Mouse (Mus musculus) spleen, postnatal 14 days (tissue): Measurements from ENCODE around the gene Ythdf1.

Source experiments
- DNase-seq, 2 experiments: peaks; one replicate each; pipeline ENCODE4 v3.0.0; 2021 to 2022; ENCODE audit warnings: low spot score in 2 of 2

Gene Ythdf1

DNA sequence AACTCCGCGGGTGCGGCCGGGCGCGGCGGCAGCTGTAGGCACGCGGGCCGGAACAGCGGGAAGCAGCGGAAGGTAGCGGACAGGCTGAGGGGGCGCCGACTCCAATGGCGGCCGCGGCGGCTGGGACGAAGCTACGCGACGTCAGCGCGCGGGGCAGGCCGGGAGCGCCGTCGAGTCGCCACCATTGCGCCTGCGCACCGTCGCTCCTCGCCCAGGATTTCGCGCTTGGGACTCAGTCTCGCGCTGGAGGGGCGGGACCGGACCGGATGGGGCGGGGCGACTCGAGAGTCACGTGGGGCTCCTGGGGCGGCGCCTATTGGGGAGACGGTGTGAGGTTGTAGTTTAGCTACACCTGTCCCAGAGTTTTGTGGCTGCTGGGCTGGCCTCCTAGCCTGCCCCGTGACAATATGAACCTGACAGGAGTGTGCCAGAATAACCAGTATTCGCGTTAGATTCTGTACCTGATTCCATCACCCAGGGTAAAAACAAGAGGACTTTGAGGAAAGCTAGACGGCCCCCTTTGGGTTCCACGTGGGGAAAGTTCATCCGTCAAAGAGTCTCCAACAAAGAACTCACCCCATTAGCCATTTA lies at the start of gene Ythdf1:
Gene Ythdf1 (minus strand): TSS at position 140 of the 591 bp plus-strand sequence.
- DNase-seq, result peak; percentile 98 to 99

DNA sequence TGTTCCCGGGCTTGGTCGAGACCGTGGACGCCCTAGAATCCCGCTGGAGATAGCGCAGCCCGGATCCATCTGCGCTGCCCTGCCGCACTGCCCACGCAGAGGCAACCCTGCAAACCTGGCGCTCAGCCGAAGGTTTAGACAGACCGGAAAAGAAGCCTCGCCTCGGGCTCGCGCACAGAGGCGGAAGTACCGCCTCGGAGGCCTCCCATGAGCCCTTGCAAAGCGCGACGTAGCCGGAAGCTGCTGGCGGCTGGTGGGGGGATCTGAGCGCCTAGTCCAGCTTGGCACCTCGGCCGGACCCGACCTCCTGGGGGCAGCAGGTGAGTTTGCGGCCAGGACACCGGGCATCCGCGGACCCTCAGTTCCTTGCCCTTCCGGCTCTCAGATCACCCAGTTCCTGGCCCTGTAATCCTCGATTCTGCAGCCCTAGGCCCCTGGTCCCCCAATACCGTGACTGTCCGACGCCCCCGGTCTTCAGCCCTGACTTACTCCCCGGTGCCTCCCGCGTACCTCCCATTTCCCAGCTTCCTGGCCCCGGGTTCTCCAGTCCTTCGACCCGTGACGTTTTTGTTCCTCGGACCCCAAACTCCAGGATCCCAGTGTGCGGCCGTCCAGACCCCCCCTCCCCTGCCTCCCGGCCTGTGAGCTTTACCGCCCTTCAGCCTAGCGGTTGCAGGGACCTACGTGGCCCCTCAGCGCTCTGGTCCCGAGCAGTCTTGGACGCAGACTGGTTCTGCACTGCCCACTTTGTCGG lies 46.4 kb upstream of the Ythdf1 start, which contains the start of gene Arfgap1:
Gene Arfgap1 (plus strand): TSS at position 216 of the 754 bp plus-strand sequence.
- peak; percentile 77 to 81 for DNase-seq

DNA sequence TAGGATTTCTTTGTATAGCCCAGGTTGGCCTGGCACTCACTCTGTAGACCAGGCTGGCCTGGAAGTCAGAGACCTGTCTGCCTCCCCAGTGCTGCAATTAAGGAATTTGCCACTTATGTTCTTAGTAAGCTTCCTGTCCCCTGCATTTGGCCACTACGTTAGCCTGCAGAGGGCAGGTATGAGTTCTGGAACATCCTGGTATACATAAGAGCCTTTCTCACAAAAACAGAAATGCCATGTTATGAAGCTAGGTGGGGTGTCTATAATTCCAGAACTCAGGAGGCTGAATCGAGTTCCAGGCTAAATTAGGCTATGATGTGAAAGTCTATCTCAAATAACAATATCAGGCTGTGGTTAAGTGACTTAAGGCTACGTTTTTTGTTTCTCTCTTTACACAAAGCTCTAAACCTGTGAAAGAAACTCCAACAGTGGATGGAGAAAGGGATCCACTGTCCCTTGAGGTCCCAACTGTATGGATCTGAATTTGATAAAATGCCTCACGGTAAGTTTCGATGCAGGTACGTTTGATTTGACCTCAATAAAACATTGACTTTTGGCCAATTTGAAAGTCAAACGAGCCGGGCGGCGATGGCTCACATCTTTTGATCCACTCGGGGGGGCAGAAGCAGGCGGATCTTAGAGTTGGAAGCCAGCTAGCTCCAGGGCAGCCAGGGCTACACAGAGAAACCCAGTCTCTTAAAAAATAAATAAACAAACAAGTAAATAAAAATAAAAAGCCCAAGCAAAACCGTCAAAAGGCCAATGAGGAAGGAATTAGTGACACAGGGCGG lies 45.5 kb upstream of the Ythdf1 start:
- DNase-seq, result no peak

DNA sequence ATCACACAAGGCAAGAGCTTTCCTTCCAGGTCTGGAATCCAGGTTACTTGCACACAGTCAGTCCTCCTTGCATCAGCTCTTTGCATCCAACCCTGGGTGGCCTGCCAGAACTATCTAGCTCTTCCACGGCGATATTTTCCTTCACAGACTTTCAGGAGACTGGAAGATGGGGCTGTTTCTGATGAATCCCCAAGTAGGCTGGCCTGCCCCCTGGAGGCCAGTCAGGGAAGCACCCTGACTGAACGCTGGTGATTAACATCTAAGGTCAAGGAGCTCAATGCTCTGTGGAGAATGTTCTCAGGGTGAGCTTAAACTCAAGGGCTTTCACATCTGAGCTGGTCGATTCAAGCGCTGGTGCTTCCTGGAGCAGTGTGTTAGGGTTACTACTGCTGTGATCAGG lies 43.2 kb upstream of the Ythdf1 start:
- DNase-seq, result peak; percentile 27 to 49

DNA sequence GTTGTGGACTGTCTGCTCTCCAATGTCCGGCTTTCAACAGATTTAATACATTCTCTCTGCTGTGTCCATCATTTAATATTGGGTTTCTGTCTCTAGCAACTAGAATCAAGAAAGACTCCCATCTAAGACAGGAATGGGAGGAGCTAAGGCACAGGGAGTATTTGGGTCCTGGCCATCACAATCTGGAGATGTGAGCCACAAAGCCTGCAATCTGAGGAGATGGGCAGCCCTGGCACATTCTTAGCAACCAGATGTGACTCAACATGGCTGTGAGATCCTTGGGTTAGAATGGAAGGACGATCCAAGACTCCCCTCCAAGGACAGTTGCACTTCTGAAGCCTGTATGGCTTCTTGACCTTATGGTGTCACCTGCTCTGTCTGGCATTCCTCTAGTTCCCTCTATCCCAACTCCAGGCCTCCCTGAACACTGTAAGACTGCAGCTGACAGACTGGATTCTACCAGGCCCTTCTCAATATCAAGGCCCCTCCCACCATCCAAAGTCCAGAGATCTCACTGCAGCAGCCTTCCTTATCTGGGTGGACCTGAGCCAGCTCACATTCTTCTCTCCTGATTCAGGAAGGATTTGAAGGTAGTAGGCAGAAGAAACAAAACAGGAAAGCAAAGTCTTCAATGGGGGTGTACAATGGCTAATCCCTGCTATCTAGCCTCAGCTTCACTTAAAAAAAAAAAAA lies 42.0 kb upstream of the Ythdf1 start:
- no peak for DNase-seq

DNA sequence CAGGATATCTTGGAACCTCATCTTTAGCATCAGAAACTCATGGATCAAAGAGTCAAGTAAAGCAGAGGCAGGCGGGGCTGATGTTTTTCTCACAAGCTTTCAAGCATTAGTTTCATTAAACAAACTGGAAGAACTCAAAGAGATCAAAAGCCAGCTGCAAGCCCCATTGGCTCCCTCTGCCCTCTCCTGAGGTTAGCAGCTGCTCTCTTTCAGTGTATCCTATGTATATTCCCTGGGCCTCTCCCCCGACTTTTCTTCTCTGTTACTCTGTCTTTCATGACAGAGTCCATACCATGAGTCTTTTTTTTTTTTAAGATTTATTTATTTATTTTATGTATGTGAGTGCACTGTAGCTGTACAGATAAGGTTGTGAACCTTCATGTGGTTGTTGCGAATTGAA lies 39.4 kb upstream of the Ythdf1 start:
- no peak for DNase-seq

DNA sequence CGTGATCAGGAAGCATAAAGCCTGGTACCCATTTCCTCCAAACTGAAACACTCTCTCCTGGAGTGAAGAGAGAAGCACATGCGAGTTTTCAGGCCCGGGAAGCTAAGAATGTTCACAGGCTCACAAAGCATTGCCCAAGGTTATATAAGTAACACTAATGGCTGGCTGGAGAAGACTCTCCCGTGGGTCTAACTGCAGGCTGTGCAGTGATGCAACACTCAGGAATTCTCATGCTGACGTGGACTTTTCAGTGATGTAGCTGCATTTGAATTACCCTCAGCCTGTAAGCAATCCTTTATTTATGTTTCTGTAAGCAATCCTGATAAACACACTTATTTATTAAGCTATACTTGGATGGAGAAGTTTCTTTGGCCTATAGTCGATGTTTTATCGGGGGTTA lies 38.9 kb upstream of the Ythdf1 start:
- no peak for DNase-seq

DNA sequence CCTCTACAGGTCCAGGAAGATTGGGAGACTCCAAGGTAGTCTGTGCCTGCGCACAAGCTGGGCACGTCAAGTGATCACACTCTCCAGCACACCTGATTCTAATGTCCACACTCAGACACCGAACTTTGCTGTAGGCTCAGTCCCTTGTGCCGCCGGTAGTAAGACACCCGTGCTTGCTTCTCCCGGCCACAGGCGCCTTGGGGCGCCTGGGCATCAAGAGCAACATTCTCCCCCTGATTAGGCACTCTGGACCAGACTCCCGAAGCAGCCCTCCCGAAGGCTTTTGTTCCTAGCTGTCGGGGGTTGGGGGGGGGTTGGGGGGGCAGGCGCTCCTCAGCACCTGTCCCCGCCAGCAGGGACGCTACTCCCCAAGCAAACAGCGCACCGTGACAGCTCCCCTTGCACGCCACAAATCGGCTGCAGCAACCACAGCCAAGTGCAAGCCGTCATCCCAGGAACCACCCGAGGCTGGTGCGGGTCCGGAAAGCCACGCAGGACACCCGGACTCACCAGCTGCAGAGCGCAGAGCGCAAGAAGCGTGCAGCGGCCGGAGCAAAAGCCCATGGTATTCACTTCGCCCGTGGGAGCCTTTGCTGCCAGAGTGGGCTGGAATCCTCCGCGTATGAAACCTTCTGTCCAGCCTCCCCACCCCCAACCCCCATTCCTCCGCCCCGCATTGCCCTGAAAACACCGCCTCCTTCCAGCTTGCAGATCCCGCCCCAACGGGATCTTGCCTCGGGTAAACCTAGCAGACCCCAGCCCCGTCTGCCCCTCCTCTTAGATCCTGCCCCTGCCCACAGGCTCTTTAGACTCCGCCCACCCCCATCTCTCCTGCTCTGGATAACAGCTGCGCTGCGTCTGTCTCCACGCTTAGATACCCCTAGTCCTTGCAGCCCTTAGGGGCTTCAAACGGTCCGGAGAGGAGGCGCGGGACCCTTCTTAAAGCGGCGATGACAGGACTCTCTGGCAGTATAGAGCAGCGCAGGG lies 33.6 kb upstream of the Ythdf1 start, which contains the start of gene Nkain4:
Gene Nkain4 (minus strand): TSS at position 639 of the 987 bp plus-strand sequence.
- no peak for DNase-seq

DNA sequence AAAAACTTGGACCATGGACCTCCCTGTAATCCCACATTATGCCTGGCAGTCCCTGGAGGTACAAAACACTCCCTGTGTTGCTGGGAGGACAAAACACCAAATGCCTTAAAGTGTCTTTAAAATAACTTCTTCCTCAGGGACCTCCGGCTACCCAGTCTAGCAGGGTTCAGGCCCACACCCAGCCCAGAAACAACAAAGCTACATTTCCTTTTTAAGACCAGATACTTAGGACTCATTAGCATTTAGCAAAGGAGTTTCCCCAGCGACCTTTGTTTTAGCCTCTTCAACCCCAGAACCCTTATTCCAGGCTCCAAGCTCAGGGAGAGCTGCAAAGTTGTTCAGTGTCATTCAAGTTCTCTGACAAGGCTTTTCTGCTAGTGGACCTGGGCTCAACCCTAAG lies 32.9 kb upstream of the Ythdf1 start:
- DNase-seq, result no peak

DNA sequence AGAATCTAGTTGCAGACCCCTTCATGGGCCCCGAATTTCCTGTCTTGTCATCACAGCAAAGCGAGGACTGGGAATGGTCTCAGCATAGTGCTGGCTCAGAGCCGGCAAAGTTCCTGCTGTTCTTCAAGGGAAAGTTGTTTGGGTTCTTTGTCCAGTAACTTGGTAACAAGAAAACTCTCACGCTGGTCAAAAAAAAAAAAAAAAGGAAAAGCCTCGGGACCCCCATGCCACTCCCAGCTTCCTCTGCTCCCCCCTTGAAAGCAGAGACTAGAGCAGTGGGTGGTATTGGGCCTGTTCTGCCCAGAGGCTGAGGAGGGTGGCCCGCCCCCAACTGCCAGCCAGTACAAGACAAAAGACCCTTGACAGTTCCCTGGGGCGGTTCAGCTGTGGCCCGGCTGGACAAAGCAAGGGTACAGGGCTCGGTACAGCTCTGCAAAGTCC lies 32.0 kb upstream of the Ythdf1 start:
- no peak for DNase-seq

DNA sequence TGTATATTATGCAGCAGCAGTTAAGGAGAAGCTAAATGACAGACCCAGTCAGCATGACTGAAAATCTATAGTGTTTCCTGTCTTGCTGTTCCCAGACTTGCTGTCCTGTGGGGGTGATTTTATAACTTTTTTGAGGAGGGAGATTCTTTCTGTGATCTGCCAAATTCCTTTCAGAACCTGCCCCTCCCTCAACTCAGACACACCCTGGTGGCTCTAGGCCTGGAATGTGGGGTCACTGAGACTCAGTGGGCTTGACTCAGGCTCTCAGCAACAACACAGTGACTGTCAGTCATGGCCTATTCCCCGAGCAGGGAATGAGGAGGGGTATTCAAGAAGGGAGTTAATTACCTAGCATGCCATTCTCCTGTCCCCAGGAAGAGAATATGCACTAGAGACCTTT lies 29.2 kb upstream of the Ythdf1 start:
- DNase-seq, result no peak

DNA sequence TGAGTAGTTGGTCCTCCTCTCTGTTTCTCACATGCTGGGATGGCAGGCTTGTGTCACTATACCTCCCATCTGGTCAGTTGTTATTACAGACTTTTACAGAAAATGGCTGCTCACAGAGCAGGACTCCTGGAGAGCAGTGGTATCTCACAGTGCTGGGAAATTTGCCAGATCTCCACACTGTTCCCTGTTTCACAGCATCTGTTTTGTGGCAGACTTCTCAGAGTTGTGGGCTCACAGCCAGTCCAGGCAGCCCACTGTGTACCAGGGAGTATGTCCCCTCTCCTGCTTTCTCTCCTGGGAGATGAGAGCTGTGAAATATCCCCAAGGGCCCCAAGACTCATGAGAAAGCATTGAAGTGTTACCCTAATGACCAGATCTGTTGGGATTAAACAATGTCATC lies 21.1 kb upstream of the Ythdf1 start:
- no peak for DNase-seq

DNA sequence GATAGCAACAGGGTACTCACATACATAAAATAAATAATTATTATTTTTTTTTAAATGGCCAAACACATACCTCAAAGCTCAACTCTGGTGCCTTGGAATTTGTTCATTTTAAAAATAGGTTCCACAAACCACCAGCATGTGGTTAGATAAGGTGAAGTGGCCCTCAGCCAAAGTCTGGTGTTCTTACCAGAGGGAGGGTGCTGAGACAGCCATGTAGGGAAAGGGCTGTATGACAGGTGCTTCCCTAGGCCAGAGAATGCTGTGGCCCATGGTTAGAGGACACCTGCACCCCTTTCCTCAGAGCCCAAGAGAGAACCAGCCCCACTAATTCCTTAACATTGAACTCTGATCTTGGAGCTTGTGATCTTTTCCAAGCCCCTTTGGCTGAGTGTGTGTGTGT lies 19.4 kb upstream of the Ythdf1 start:
- no peak for DNase-seq

DNA sequence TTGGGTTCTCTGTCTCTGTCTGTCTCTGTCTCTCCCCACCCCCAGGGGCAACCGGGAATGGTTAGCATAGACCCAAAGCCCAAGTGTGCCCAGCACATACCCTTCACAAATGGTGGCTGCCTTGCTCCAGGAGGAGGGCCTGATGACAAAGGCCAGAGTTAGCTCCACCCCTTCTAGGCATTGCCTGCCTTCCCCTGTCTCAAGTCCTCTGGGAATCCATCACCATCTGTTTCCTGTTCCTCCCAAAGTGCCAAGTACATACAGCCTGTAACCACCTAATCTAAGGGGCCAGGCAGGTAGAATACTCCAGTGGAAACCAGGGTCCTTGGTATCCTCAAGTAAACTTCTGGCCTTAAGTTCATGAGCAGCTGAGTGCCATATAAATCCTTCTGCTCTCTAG lies 11.7 kb upstream of the Ythdf1 start:
- DNase-seq, result no peak

DNA sequence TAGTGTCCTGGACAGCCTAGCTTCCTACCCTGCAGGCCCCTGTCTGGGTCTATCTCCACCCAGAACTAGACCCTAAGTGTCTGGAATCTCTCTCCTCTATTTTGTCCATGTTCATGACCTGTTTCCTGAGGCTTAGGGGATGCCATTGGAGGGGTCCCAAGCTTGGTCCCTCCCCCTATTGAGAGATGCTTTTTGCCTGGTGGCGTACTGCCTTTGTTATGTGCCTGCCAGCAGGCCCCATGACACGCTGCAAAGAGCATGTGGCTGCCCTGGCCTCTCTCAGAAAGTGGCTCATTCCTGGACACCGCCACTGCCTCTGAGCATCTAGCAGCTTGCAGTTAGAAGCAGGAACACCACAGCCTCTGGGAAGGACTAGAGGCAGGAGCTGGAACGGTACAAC lies 8.0 kb upstream of the Ythdf1 start, which contains the start of gene Birc7:
Gene Birc7 (plus strand): TSS at position 301 of the 400 bp plus-strand sequence.
- no peak for DNase-seq

DNA sequence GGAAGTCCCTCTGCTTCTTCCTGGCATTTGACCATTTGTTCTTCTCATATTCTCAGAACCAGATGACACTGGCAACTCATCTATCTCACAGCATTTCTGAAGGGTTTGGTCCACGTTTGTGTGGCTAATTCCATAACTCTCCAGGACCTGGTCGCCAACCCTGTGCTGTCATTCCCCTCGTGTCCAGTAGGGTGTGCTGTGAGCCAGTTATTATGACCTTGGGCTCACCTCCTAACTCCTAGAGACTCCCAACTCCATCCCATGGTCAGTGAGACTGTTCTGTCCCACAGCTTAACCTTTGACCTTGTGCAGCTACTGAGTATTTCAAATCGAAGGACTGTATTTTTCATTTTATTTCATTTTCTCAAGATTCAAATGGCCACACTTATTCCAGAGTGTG lies 4.4 kb upstream of the Ythdf1 start:
- DNase-seq, result peak; percentile 27 to 44

DNA sequence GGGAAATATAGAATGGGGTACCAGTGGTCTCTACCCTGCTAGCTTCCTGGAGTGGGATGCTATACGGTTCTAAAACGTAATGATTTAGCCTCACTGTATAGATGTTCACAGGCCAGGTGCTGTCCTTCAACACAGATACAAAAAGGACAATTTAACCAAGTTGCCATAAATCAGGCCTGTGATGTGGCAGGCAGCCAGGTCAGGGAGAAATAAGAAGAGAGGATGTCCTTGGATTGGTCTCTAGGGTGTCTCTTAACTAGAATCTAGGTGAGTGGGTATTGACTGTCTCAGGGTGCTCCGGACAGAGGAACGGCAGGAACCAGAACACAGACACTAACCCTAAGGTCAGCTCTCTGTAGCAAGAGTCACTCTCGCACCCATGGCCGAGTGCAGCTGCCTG lies 2.0 kb upstream of the Ythdf1 start:
- no peak for DNase-seq

DNA sequence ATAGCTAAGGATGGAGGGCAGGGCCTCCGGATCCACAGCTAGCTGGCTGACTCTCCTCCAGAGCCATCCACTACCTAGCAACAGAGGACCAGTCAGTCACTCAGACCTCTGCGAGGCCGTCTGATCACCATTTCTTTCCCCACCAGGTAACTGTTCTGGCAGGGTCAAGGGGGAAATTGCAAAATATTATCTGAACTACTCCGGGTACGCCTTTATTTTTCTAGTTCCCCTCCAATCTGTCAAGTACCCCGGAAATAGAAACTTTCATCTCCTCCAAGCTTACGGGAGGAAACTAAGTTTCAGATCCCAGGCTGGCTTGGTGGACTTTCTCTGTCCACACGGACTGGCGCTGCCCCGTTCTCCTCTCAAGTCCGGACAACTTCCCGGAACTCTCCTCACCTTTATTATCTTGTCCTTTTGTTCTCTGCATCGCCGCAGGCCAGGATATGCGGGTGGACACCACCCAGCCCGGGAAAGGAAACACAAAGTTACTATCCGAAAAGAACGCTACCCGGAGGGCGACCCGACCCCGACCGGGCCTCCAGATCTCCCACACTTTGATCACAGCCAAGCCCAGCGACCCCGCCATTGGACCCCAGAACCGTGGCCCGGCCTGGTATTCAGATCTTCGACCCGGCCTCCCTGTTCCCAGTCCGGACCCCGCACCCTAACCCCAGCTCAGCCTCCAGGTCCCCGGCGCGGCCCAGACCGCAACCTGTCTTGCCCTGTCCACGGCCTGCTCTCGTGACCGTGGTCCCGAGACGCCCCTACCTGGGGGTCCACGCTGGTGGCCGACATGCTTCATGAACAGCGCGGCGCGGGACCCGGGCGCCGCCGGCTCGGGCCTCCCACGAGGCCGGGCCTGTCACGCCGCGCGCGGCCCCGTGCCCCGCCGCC lies 588 bp downstream of the Ythdf1 start:
- DNase-seq, result peak; percentile 9 to 26

DNA sequence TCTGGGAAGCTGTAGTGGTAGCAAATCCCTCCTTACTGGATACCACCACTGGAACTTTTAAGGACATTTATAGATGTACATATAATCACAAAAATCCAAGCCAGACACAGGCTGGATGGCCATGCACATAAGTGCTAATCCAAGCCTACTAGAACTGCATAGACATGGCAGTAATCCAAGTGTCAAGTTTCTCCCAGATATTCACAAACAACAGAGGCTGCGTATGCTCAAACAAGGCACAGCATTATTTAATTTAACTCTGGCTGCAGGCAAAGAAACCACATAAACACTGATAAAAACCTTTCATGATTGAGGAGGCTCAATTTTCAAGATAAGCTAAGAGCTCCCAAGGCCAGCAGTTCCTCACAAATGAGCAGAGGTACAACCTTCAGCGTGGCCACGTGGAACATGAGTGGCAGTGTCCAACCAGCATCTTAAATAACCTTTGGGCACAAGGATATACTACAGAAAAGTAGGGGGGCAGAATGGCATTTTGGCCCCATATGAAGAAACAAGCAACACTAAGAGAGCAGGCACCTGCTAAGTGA lies 4.8 kb downstream of the Ythdf1 start:
- no peak for DNase-seq
